Mouse (Mus musculus) yolk sac, embryonic 10.5 days (tissue): ENCODE measurements around the gene Rock2.

Experiments
- DNase-seq: peaks from one replicate; pipeline ENCODE4 v3.0.0-alpha.2; 2017; ENCODE audit warnings: low spot score

The Rock2 gene

DNA sequence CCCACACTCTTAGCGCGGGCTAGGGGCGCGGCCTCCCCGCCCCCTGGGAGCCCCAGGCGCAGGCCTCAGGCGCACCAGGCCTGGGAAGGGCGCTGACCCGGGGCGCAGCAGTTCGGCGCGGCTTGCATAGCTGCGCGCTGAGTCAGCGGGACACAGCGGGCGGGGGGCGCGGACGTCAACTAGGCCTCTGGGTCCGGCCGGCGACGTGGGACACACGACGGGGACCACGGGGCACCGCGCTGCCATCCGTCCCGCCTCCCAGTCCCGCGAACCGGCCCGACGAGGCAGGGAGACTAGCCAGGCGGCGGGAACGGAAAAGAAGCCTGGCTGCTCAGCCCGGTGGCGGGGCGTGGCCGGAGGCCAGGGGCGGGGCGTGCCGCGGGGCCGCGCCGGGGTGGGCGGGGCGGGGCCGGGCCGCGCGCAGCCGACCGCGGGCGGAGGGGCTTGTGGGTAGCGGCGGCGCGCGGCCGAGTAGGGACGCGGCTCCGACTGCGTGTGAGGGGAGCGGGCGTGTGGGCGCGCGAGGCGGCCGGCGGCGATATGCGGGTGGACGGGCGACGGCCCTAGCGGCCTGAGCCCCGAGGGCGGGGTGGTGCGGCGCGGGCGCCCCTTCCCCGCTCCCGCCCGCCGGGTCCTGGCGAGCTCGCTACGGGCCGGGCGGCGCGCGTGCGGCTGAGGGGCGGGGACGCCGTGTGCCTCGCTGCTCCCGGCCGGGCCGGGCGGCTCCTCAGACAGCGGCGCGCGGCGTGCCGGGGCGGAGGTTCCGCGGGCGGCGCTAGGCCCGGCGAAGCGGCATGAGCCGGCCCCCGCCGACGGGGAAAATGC lies at the start of gene Rock2:
Gene Rock2 (plus strand): TSS at position 500 of the 825 bp plus-strand sequence.
- peak; percentile 92 for DNase-seq

- no peak for DNase-seq
These were observed 47.4 kb upstream of the Rock2 start for GRCm38 (mm10) chr12:16847204-16847792.

- DNase-seq, result no peak
These were observed 46.2 kb upstream of the Rock2 start for GRCm38 (mm10) chr12:16848501-16848900.

GRCm38 (mm10) chr12:16849821-16850220 lies 44.9 kb upstream of the Rock2 start:
- no peak for DNase-seq

- DNase-seq, result peak; percentile 89
These were observed 44.0 kb upstream of the Rock2 start for GRCm38 (mm10) chr12:16850431-16851375.

DNA sequence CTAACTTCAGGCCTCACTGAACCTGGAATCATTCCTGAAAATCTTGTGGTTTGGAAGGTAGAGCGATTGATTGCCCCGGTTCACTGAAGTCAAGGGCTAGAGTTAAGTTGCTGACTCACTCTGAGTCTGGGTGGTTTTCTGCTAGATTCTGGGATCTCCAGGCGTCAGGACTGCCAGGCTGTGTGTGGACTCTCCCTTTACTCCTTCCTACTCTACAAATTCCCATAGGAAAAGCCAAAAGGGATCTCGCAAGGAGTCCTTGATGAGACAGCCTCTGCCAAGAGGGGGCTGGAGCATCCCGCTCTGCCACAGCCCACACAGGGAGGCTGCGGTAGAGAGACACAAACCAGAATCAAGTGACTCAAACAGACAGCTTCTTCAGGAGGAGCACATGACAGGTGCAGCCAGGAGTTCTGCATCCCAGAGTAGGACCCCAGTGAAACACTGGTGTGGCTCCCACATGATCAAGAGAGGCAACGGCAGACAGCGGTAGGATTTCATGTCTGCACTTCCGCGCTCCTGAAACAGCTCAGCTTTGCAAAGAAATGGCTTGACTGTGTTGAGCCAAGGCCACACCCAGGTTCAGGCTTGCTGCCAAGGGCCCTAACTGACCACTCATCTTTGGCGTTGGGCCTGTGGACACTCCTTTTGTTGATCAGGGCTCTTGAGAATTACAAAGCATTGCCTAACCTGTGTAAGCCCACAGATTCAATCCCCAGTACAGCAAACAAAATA lies 41.1 kb upstream of the Rock2 start:
- no peak for DNase-seq

DNA sequence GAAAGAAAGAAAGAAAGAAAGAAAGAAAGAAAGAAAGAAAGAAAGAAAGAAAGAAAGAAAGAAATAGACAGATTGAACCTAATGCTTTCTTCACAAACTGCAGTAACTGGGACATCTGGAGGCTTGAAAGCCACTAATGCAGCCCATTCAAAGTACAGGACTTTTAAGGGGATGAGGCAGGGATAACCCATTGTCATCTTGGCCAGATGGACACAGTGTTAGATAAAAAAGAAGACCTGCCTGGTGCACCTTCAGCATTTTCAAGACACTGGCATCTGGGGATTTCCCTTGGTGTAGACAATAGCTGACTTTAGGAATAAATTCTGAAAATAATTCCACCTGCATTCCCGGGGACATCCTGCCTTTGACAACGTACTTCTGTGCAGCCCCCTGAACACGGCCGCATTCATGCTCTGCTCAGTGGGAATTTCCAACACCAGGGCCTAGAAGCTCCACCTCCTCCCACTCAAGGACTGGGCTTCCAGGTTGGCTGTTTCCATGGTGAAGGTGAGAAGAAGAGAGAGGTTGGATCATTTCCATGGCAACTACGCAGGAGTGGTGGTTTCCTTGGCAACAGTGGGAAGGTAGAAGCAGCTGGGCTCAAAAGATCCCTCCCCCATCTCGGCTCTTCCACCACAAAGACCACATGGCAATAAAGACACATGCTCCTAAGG lies 38.9 kb upstream of the Rock2 start:
- no peak for DNase-seq

GRCm38 (mm10) chr12:16856306-16856679 lies 38.4 kb upstream of the Rock2 start:
- DNase-seq, result no peak

GRCm38 (mm10) chr12:16858081-16858480 lies 36.6 kb upstream of the Rock2 start:
- DNase-seq, result no peak

GRCm38 (mm10) chr12:16859781-16860180 lies 34.9 kb upstream of the Rock2 start:
- DNase-seq, result no peak

GRCm38 (mm10) chr12:16860533-16860932 lies 34.2 kb upstream of the Rock2 start:
- DNase-seq, result no peak

- no peak for DNase-seq
These were observed 33.7 kb upstream of the Rock2 start for GRCm38 (mm10) chr12:16860961-16861360.

DNA sequence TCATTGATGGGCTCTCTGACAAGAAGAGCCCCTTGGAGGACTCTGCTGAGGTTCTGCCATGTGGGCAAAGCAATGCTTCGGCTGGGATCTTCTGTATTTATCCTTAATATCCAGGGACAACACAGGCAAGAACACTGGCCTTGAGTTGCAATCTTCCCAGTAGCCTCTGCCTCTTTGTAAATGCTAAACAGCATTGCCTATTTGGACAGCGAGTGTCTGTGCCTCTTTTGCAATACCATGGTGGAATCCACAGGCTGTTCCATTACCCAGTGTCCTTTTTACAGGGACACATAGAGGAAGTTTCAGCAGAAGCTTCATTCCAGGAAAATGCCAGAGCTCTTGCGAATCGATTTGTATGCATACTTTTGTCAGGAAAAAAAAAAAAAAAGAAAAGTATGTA lies 30.2 kb upstream of the Rock2 start:
- DNase-seq, result no peak

GRCm38 (mm10) chr12:16865871-16866270 lies 28.8 kb upstream of the Rock2 start:
- no peak for DNase-seq

GRCm38 (mm10) chr12:16866460-16866859 lies 28.2 kb upstream of the Rock2 start:
- no peak for DNase-seq

DNA sequence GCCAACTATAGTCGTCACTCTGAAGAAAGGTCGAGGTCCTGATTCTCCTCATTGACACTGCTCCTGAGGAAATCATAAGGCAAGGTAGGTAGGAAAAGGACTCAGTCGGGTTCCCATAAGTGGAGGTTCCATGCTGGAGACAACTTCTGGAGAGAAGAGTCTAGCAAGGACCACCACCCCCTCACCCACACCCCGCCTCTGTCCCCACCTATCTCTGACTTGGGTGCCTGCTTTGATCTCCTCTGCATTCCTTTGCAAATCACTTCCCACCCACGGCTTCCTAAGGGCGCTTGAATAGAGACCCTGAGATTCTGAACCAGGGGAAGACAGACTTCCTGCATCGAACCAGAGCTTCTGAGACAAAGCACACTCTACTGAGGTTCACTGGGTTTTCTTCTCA lies 27.4 kb upstream of the Rock2 start:
- DNase-seq, result no peak

GRCm38 (mm10) chr12:16868618-16869017 lies 26.1 kb upstream of the Rock2 start:
- no peak for DNase-seq

GRCm38 (mm10) chr12:16869091-16869778 lies 25.5 kb upstream of the Rock2 start:
- peak; percentile 59 for DNase-seq

- no peak for DNase-seq
These were observed 24.8 kb upstream of the Rock2 start for GRCm38 (mm10) chr12:16869870-16870404.

- DNase-seq, result peak; percentile 84
These were observed 24.2 kb upstream of the Rock2 start for GRCm38 (mm10) chr12:16870405-16871068.
